Mouse (Mus musculus) midbrain, embryonic 16.5 days (tissue): Measurements from ENCODE around the gene Crnkl1. TPM values are rescaled to one million over a fixed set of nuclear protein-coding genes. Genes with fewer than 3 reads are reported as not detected.

ENCODE experiments used
- ATAC-seq: fragments of 200-750 bp; cut with Nextera tagmentation; 2 replicates; pipeline ENCODE4 v1.8.0; 2017; ENCODE audit warnings: moderate TSS enrichment
- H3K27ac ChIP-seq: fragments of 300-500 bp; sonication (generic); 2 replicates; pipeline ENCODE4 v1.5.1; 2014; ENCODE audit warnings: mild to moderate bottlenecking, low read length, mixed read lengths
- H3K27me3 ChIP-seq: fragments of 300-500 bp; sonication (generic); 2 replicates; pipeline ENCODE4 v1.6.1; 2014; ENCODE audit warnings: low read depth, low read length, mixed read lengths; ENCODE audit not compliant: control insufficient read depth, insufficient read depth
- H3K36me3 ChIP-seq: fragments of 300-500 bp; sonication (generic); 2 replicates; pipeline ENCODE4 v1.6.1; 2014; ENCODE audit warnings: mild to moderate bottlenecking, low read length, moderate library complexity, mixed read lengths; ENCODE audit not compliant: control insufficient read depth, insufficient read depth
- H3K4me1 ChIP-seq: fragments of 300-500 bp; sonication (generic); 2 replicates; pipeline ENCODE4 v1.6.1; 2014; ENCODE audit warnings: mild to moderate bottlenecking, low read length, mixed read lengths; ENCODE audit not compliant: control insufficient read depth, insufficient read depth
- H3K4me2 ChIP-seq: fragments of 300-500 bp; sonication (generic); 2 replicates; pipeline ENCODE4 v1.6.1; 2014; ENCODE audit warnings: mild to moderate bottlenecking, low read length, mixed read lengths
- H3K4me3 ChIP-seq: fragments of 300-500 bp; sonication (generic); 2 replicates; pipeline ENCODE4 v1.5.1; 2014; ENCODE audit warnings: low read depth, mild to moderate bottlenecking, low read length, moderate library complexity, mixed read lengths
- H3K9ac ChIP-seq: fragments of 300-500 bp; sonication (generic); 2 replicates; pipeline ENCODE4 v1.6.1; 2014; ENCODE audit warnings: low read depth, low read length, mixed read lengths
- H3K9me3 ChIP-seq: fragments of 300-500 bp; sonication (generic); replicated peaks from 2 replicates; pipeline ENCODE4 v1.6.1; 2014; ENCODE audit warnings: mild to moderate bottlenecking, low read length, mixed read lengths; ENCODE audit not compliant: control insufficient read depth, poor library complexity, severe bottlenecking
- WGBS: fragments of 180-500 bp; shearing (Covaris S2); extraction: QIAGEN DNeasy Blood & Tissue Kit; methylation state at CpG from one replicate; pipeline ENCODE4 v1.1.7; 2014; 5-methylcytosine and 5-hydroxymethylcytosine counted together
- polyA plus RNA-seq: library from polyadenylated mRNA; unstranded; fragments of >200 nt; fragmentation: Nextera tagmentation; extraction: Ambion mirVana; gene quantifications from 2 replicates; pipeline ENCODE4 v1.2.1, GENCODE M21; 2015

The Crnkl1 gene
- polyA plus RNA-seq, 1 experiment from 2014 or later = 19.1 TPM

GRCm38 (mm10) chr2:145884913-145885785, 49.7 kb downstream of the Crnkl1 start:
- 79% methylated on average over 14 of the region's 14 CpGs for WGBS
- no peak for ATAC-seq
- peaks cover 6% of the 10 kb centered on the region; the same call in 1 of the 2 replicates for H3K36me3 ChIP-seq
- no peak overlapping the region for H3K9ac ChIP-seq
- H3K4me1 ChIP-seq = no peaks in the 10 kb centered on the region
- no peaks in the 10 kb centered on the region for H3K9me3 ChIP-seq
- no peak overlapping the region for H3K4me3 ChIP-seq
- no peak overlapping the region for H3K27ac ChIP-seq
- no peak overlapping the region for H3K4me2 ChIP-seq
- H3K27me3 ChIP-seq = no peaks in the 10 kb centered on the region

GRCm38 (mm10) chr2:145884036-145884912, 50.5 kb downstream of the Crnkl1 start:
- no peak for ATAC-seq
- Histone ChIP-seq H3K4me3 (no peak overlapping the region), H3K4me2 (no peak overlapping the region), H3K4me1 (no peaks in the 10 kb centered on the region), H3K27ac (peak overlapping the region; percentile 64), H3K9ac (no peak overlapping the region), H3K9me3 (no peaks in the 10 kb centered on the region), H3K36me3 (peaks cover 6% of the 10 kb centered on the region; the same call in 1 of the 2 replicates), H3K27me3 (no peaks in the 10 kb centered on the region)
- WGBS = 41% methylated on average over 17 of the region's 17 CpGs

- 20% methylated on average over 2 of the region's 2 CpGs for WGBS
- Histone ChIP-seq H3K4me3 (no peak overlapping the region), H3K4me2 (no peak overlapping the region), H3K27ac (no peak overlapping the region), H3K36me3 (peaks cover 6% of the 10 kb centered on the region; the same call in 1 of the 2 replicates), H3K4me1 (no peaks in the 10 kb centered on the region), H3K27me3 (no peaks in the 10 kb centered on the region), H3K9ac (no peak overlapping the region), H3K9me3 (no peaks in the 10 kb centered on the region)
- no peak for ATAC-seq
These were observed 52.4 kb downstream of the Crnkl1 start for GRCm38 (mm10) chr2:145882398-145882797.

GRCm38 (mm10) chr2:145881932-145882331, 52.9 kb downstream of the Crnkl1 start:
- Histone ChIP-seq H3K4me2 (no peak overlapping the region), H3K36me3 (peaks cover 6% of the 10 kb centered on the region; the same call in 1 of the 2 replicates), H3K9ac (no peak overlapping the region), H3K9me3 (no peaks in the 10 kb centered on the region), H3K27me3 (no peaks in the 10 kb centered on the region), H3K4me3 (no peak overlapping the region), H3K4me1 (no peaks in the 10 kb centered on the region), H3K27ac (no peak overlapping the region)
- 83% methylated on average over 5 of the region's 5 CpGs for WGBS
- no peak for ATAC-seq

GRCm38 (mm10) chr2:145880887-145881747, 53.7 kb downstream of the Crnkl1 start:
- no peak overlapping the region for H3K27ac ChIP-seq
- no peaks in the 10 kb centered on the region for H3K9me3 ChIP-seq
- H3K36me3 ChIP-seq = peaks cover 6% of the 10 kb centered on the region; the same call in 1 of the 2 replicates
- no peak overlapping the region for H3K4me3 ChIP-seq
- WGBS = 65% methylated on average over 11 of the region's 11 CpGs
- H3K4me1 ChIP-seq = no peaks in the 10 kb centered on the region
- no peaks in the 10 kb centered on the region for H3K27me3 ChIP-seq
- no peak for ATAC-seq
- H3K9ac ChIP-seq = no peak overlapping the region
- no peak overlapping the region for H3K4me2 ChIP-seq

GRCm38 (mm10) chr2:145877191-145877590, 57.6 kb downstream of the Crnkl1 start:
- Histone ChIP-seq H3K9me3 (no peaks in the 10 kb centered on the region), H3K4me1 (no peaks in the 10 kb centered on the region), H3K9ac (no peak overlapping the region), H3K36me3 (no peaks in the 10 kb centered on the region; the same call in 1 of the 2 replicates), H3K4me3 (no peak overlapping the region), H3K4me2 (no peak overlapping the region), H3K27ac (no peak overlapping the region), H3K27me3 (no peaks in the 10 kb centered on the region)
- 98% methylated on average over 3 of the region's 3 CpGs for WGBS
- ATAC-seq = no peak

GRCm38 (mm10) chr2:145874879-145875482, 59.8 kb downstream of the Crnkl1 start:
- Histone ChIP-seq H3K4me2 (no peak overlapping the region), H3K4me1 (no peaks in the 10 kb centered on the region), H3K27ac (no peak overlapping the region), H3K4me3 (no peak overlapping the region), H3K9me3 (no peaks in the 10 kb centered on the region), H3K27me3 (no peaks in the 10 kb centered on the region), H3K9ac (no peak overlapping the region), H3K36me3 (no peaks in the 10 kb centered on the region; the same call in 1 of the 2 replicates)
- no peak for ATAC-seq
- 76% methylated on average over 3 of the region's 3 CpGs for WGBS

GRCm38 (mm10) chr2:145873953-145874352, 60.9 kb downstream of the Crnkl1 start:
- no peaks in the 10 kb centered on the region; the same call in 1 of the 2 replicates for H3K36me3 ChIP-seq
- H3K4me1 ChIP-seq = no peaks in the 10 kb centered on the region
- 58% methylated on average over 1 of the region's 1 CpGs for WGBS
- H3K27ac ChIP-seq = no peak overlapping the region
- H3K4me2 ChIP-seq = no peak overlapping the region
- H3K27me3 ChIP-seq = no peaks in the 10 kb centered on the region
- no peak overlapping the region for H3K9ac ChIP-seq
- no peak overlapping the region for H3K4me3 ChIP-seq
- no peaks in the 10 kb centered on the region for H3K9me3 ChIP-seq
- no peak for ATAC-seq
